Mouse (Mus musculus) heart, embryonic 13.5 days (tissue): ENCODE data around the gene Kif26a. TPM values are rescaled to one million over a fixed set of nuclear protein-coding genes. Genes with fewer than 3 reads are reported as not detected.

ENCODE experiments used
- ATAC-seq: fragments of 200-750 bp; cut with Nextera tagmentation; 2 replicates; pipeline ENCODE4 v1.8.0; 2017; ENCODE audit warnings: moderate TSS enrichment; ENCODE audit not compliant: insufficient number of reproducible peaks, low FRiP score, low TSS enrichment; ENCODE audit errors: extremely low read depth
- H3K27ac ChIP-seq: fragments of 300-500 bp; sonication (generic); replicated peaks from 2 replicates; pipeline ENCODE4 v1.5.1; 2015; ENCODE audit warnings: moderate library complexity, mild to moderate bottlenecking, inconsistent platforms
- H3K27me3 ChIP-seq: fragments of 300-500 bp; sonication (generic); replicated peaks from 2 replicates; pipeline ENCODE4 v1.6.1; 2015; ENCODE audit warnings: mild to moderate bottlenecking, inconsistent platforms
- H3K36me3 ChIP-seq: fragments of 300-500 bp; sonication (generic); 2 replicates; pipeline ENCODE4 v1.6.1; 2015; ENCODE audit warnings: mild to moderate bottlenecking, inconsistent platforms
- H3K4me1 ChIP-seq: fragments of 300-500 bp; sonication (generic); 2 replicates; pipeline ENCODE4 v1.6.1; 2015; ENCODE audit warnings: inconsistent platforms
- H3K4me2 ChIP-seq: fragments of 300-500 bp; sonication (generic); 2 replicates; pipeline ENCODE4 v1.6.1; 2015; ENCODE audit warnings: inconsistent platforms, mild to moderate bottlenecking, moderate library complexity
- H3K4me3 ChIP-seq: fragments of 300-500 bp; sonication (generic); 2 replicates; pipeline ENCODE4 v1.5.1; 2015; ENCODE audit warnings: moderate library complexity, mild to moderate bottlenecking, inconsistent platforms
- H3K9ac ChIP-seq: fragments of 300-500 bp; sonication (generic); 2 replicates; pipeline ENCODE4 v1.6.1; 2015; ENCODE audit warnings: inconsistent platforms, mild to moderate bottlenecking, moderate library complexity
- H3K9me3 ChIP-seq: fragments of 300-500 bp; sonication (generic); 2 replicates; pipeline ENCODE4 v1.6.1; 2016; ENCODE audit warnings: inconsistent platforms
- WGBS: fragments of 180-500 bp; shearing (Covaris S2); methylation state at CpG from one replicate; pipeline ENCODE4 v1.1.7; 2015; ENCODE audit warnings: mixed read lengths; 5-methylcytosine and 5-hydroxymethylcytosine counted together
- polyA plus RNA-seq: library from polyadenylated mRNA; unstranded; fragments of >200 nt; fragmentation: Nextera tagmentation; extraction: Ambion mirVana; gene quantifications from 2 replicates; pipeline ENCODE4 v1.2.1, GENCODE M21; 2015

Gene Kif26a
- polyA plus RNA-seq, 1 experiment from 2014 or later: 1.6 TPM

- no peak for ATAC-seq
- Histone ChIP-seq H3K27ac (no peak overlapping the region), H3K4me3 (peak overlapping the region; percentile 33), H3K27me3 (peaks cover 41% of the 10 kb centered on the region), H3K4me1 (peaks cover 12% of the 10 kb centered on the region), H3K4me2 (peak overlapping the region; percentile 64), H3K9ac (peak overlapping the region; percentile 65), H3K36me3 (no peaks in the 10 kb centered on the region), H3K9me3 (no peaks in the 10 kb centered on the region)
- 4% methylated on average over 13 of the region's 13 CpGs for WGBS
These were observed 49.0 kb downstream of the Kif26a start for GRCm38 (mm10) chr12:112195019-112195418.

- Histone ChIP-seq H3K36me3 (no peaks in the 10 kb centered on the region), H3K9me3 (no peaks in the 10 kb centered on the region), H3K27me3 (peaks cover 43% of the 10 kb centered on the region), H3K4me2 (no peak overlapping the region), H3K4me3 (no peak overlapping the region), H3K4me1 (peaks cover 16% of the 10 kb centered on the region), H3K27ac (no peak overlapping the region), H3K9ac (no peak overlapping the region)
- WGBS: 80% methylated on average over 10 of the region's 10 CpGs
- ATAC-seq: no peak
These were observed 50.6 kb downstream of the Kif26a start for GRCm38 (mm10) chr12:112196562-112196961.

GRCm38 (mm10) chr12:112199363-112199762 lies 53.4 kb downstream of the Kif26a start:
- peaks cover 16% of the 10 kb centered on the region for H3K4me1 ChIP-seq
- no peak overlapping the region for H3K4me3 ChIP-seq
- H3K27me3 ChIP-seq: peaks cover 29% of the 10 kb centered on the region
- no peak for ATAC-seq
- no peak overlapping the region for H3K9ac ChIP-seq
- H3K36me3 ChIP-seq: no peaks in the 10 kb centered on the region
- H3K4me2 ChIP-seq: no peak overlapping the region
- H3K27ac ChIP-seq: no peak overlapping the region
- 74% methylated on average over 3 of the region's 3 CpGs for WGBS
- H3K9me3 ChIP-seq: no peaks in the 10 kb centered on the region

GRCm38 (mm10) chr12:112200045-112200444 lies 54.0 kb downstream of the Kif26a start:
- Histone ChIP-seq H3K4me2 (no peak overlapping the region), H3K36me3 (no peaks in the 10 kb centered on the region), H3K4me3 (no peak overlapping the region), H3K9ac (no peak overlapping the region), H3K4me1 (peaks cover 12% of the 10 kb centered on the region), H3K27me3 (peaks cover 28% of the 10 kb centered on the region), H3K27ac (no peak overlapping the region), H3K9me3 (no peaks in the 10 kb centered on the region)
- 50% methylated on average over 2 of the region's 2 CpGs for WGBS
- ATAC-seq: no peak

- Histone ChIP-seq H3K4me3 (no peak overlapping the region), H3K4me2 (no peak overlapping the region), H3K4me1 (peaks cover 7% of the 10 kb centered on the region; the same call in 1 of the 2 replicates), H3K9ac (no peak overlapping the region), H3K9me3 (no peaks in the 10 kb centered on the region), H3K36me3 (no peaks in the 10 kb centered on the region), H3K27me3 (peaks cover 20% of the 10 kb centered on the region), H3K27ac (no peak overlapping the region)
- WGBS: 55% methylated on average over 2 of the region's 2 CpGs
- ATAC-seq: no peak
These were observed 61.2 kb downstream of the Kif26a start for GRCm38 (mm10) chr12:112207163-112207562.

GRCm38 (mm10) chr12:112207734-112208133 lies 61.7 kb downstream of the Kif26a start:
- peaks cover 20% of the 10 kb centered on the region for H3K27me3 ChIP-seq
- H3K4me3 ChIP-seq: no peak overlapping the region
- H3K4me1 ChIP-seq: peaks cover 7% of the 10 kb centered on the region; the same call in 1 of the 2 replicates
- no peak overlapping the region for H3K27ac ChIP-seq
- H3K9me3 ChIP-seq: no peaks in the 10 kb centered on the region
- H3K36me3 ChIP-seq: no peaks in the 10 kb centered on the region
- H3K9ac ChIP-seq: no peak overlapping the region
- 73% methylated on average over 4 of the region's 4 CpGs for WGBS
- no peak for ATAC-seq
- no peak overlapping the region for H3K4me2 ChIP-seq

- no peak overlapping the region for H3K27ac ChIP-seq
- H3K4me2 ChIP-seq: no peak overlapping the region
- no peak overlapping the region for H3K4me3 ChIP-seq
- H3K36me3 ChIP-seq: no peaks in the 10 kb centered on the region
- WGBS: 43% methylated on average over 13 of the region's 13 CpGs
- H3K9ac ChIP-seq: no peak overlapping the region
- no peaks in the 10 kb centered on the region for H3K9me3 ChIP-seq
- no peak for ATAC-seq
- peaks cover 24% of the 10 kb centered on the region for H3K27me3 ChIP-seq
- peaks cover 7% of the 10 kb centered on the region; the same call in 1 of the 2 replicates for H3K4me1 ChIP-seq
These were observed 64.6 kb downstream of the Kif26a start for GRCm38 (mm10) chr12:112210622-112211021.

- ATAC-seq: no peak
- Histone ChIP-seq H3K36me3 (no peaks in the 10 kb centered on the region), H3K9ac (no peak overlapping the region), H3K4me1 (peaks cover 26% of the 10 kb centered on the region), H3K4me2 (no peak overlapping the region), H3K4me3 (no peak overlapping the region), H3K27ac (no peak overlapping the region), H3K27me3 (peaks cover 14% of the 10 kb centered on the region), H3K9me3 (no peaks in the 10 kb centered on the region)
- WGBS: 41% methylated on average over 13 of the region's 13 CpGs
These were observed 68.4 kb downstream of the Kif26a start for GRCm38 (mm10) chr12:112214441-112214857.

- Histone ChIP-seq H3K4me3 (no peak overlapping the region), H3K36me3 (no peaks in the 10 kb centered on the region), H3K9me3 (no peaks in the 10 kb centered on the region), H3K9ac (no peak overlapping the region), H3K27ac (no peak overlapping the region), H3K4me1 (peaks cover 21% of the 10 kb centered on the region), H3K27me3 (peaks cover 4% of the 10 kb centered on the region; the same call in 1 of the 2 replicates), H3K4me2 (no peak overlapping the region)
- no peak for ATAC-seq
- WGBS: 78% methylated on average over 7 of the region's 7 CpGs
These were observed 69.5 kb downstream of the Kif26a start for GRCm38 (mm10) chr12:112215545-112215944.

- Histone ChIP-seq H3K4me2 (no peak overlapping the region), H3K9me3 (no peaks in the 10 kb centered on the region), H3K36me3 (no peaks in the 10 kb centered on the region), H3K4me3 (no peak overlapping the region), H3K27me3 (peaks cover 9% of the 10 kb centered on the region), H3K27ac (no peak overlapping the region), H3K9ac (no peak overlapping the region), H3K4me1 (peaks cover 29% of the 10 kb centered on the region)
- WGBS: 68% methylated on average over 7 of the region's 7 CpGs
- ATAC-seq: no peak
These were observed 71.0 kb downstream of the Kif26a start for GRCm38 (mm10) chr12:112217021-112217420.

- Histone ChIP-seq H3K4me3 (no peak overlapping the region), H3K9ac (no peak overlapping the region), H3K4me1 (peaks cover 35% of the 10 kb centered on the region), H3K4me2 (no peak overlapping the region), H3K9me3 (no peaks in the 10 kb centered on the region), H3K27me3 (peaks cover 12% of the 10 kb centered on the region), H3K36me3 (no peaks in the 10 kb centered on the region), H3K27ac (no peak overlapping the region)
- WGBS: 29% methylated on average over 3 of the region's 3 CpGs
- ATAC-seq: no peak
These were observed 71.7 kb downstream of the Kif26a start for GRCm38 (mm10) chr12:112217681-112218080.

GRCm38 (mm10) chr12:112221290-112221689 lies 75.3 kb downstream of the Kif26a start:
- H3K27me3 ChIP-seq: peaks cover 20% of the 10 kb centered on the region
- H3K9me3 ChIP-seq: no peaks in the 10 kb centered on the region
- H3K4me3 ChIP-seq: no peak overlapping the region
- H3K36me3 ChIP-seq: no peaks in the 10 kb centered on the region
- 45% methylated on average over 6 of the region's 6 CpGs for WGBS
- no peak for ATAC-seq
- H3K4me1 ChIP-seq: peaks cover 41% of the 10 kb centered on the region
- H3K4me2 ChIP-seq: no peak overlapping the region
- H3K9ac ChIP-seq: no peak overlapping the region
- H3K27ac ChIP-seq: no peak overlapping the region
